Mouse (Mus musculus) neural tube, embryonic 13.5 days (tissue): ENCODE measurements around the gene Sgsm2. TPM values are rescaled to one million over a fixed set of nuclear protein-coding genes. Genes with fewer than 3 reads are reported as not detected.

Experiments
- ATAC-seq: fragments of 200-750 bp; cut with Nextera tagmentation; 2 replicates; pipeline ENCODE4 v1.8.0; 2017; ENCODE audit warnings: low read depth, mild to moderate bottlenecking, moderate TSS enrichment, moderate library complexity
- H3K27ac ChIP-seq: fragments of 300-500 bp; sonication (generic); replicated peaks from 2 replicates; pipeline ENCODE4 v1.5.1; 2015; ENCODE audit warnings: moderate library complexity, mild to moderate bottlenecking, inconsistent platforms
- H3K27me3 ChIP-seq: fragments of 300-500 bp; sonication (generic); 2 replicates; pipeline ENCODE4 v1.6.1; 2015; ENCODE audit warnings: mild to moderate bottlenecking, inconsistent platforms
- H3K36me3 ChIP-seq: fragments of 300-500 bp; sonication (generic); 2 replicates; pipeline ENCODE4 v1.6.1; 2015; ENCODE audit warnings: mild to moderate bottlenecking, inconsistent platforms
- H3K4me1 ChIP-seq: fragments of 300-500 bp; sonication (generic); replicated peaks from 2 replicates; pipeline ENCODE4 v1.6.1; 2015; ENCODE audit warnings: inconsistent platforms
- H3K4me2 ChIP-seq: fragments of 300-500 bp; sonication (generic); 2 replicates; pipeline ENCODE4 v1.6.1; 2015; ENCODE audit warnings: inconsistent platforms, mild to moderate bottlenecking, moderate library complexity
- H3K4me3 ChIP-seq: fragments of 300-500 bp; sonication (generic); 2 replicates; pipeline ENCODE4 v1.5.1; 2015; ENCODE audit warnings: mild to moderate bottlenecking, inconsistent platforms
- H3K9ac ChIP-seq: fragments of 300-500 bp; sonication (generic); 2 replicates; pipeline ENCODE4 v1.6.1; 2015; ENCODE audit warnings: moderate library complexity, mild to moderate bottlenecking, inconsistent platforms
- H3K9me3 ChIP-seq: fragments of 300-500 bp; sonication (generic); 2 replicates; pipeline ENCODE4 v1.6.1; 2016; ENCODE audit warnings: inconsistent platforms
- WGBS: fragments of 180-500 bp; shearing (Covaris S2); methylation state at CpG from one replicate; pipeline ENCODE4 v1.1.7; 2015; 5-methylcytosine and 5-hydroxymethylcytosine counted together
- polyA plus RNA-seq: library from polyadenylated mRNA; unstranded; fragments of >200 nt; fragmentation: Nextera tagmentation; extraction: Ambion mirVana; gene quantifications from 2 replicates; pipeline ENCODE4 v1.2.1, GENCODE M21; 2015

Sgsm2 gene
- polyA plus RNA-seq, 1 experiment from 2014 or later: 17.1 TPM

GRCm38 (mm10) chr11:74876801-74877200, 20.1 kb downstream of the Sgsm2 start:
- Histone ChIP-seq H3K27ac (peak overlapping the region; percentile 82), H3K4me2 (peak overlapping the region; percentile 32), H3K9ac (peak overlapping the region; percentile 39; the same call in 1 of the 2 replicates), H3K27me3 (no peaks in the 10 kb centered on the region), H3K4me1 (peaks cover 51% of the 10 kb centered on the region), H3K4me3 (0 out of 2 replicates have a peak overlapping the region, but pooled peaks have one; percentile 0), H3K36me3 (no peaks in the 10 kb centered on the region), H3K9me3 (no peaks in the 10 kb centered on the region)
- under 1% methylated on average over 9 of the region's 9 CpGs for WGBS
- ATAC-seq: peak; percentile 94

- peaks cover 63% of the 10 kb centered on the region for H3K4me1 ChIP-seq
- WGBS: 61% methylated on average over 3 of the region's 3 CpGs
These were observed 22.2 kb downstream of the Sgsm2 start for GRCm38 (mm10) chr11:74874630-74875029.

GRCm38 (mm10) chr11:74870991-74871622, 25.8 kb downstream of the Sgsm2 start:
- Histone ChIP-seq H3K9ac (peak overlapping the region; percentile 14; the same call in 1 of the 2 replicates), H3K9me3 (no peaks in the 10 kb centered on the region), H3K36me3 (peaks cover 24% of the 10 kb centered on the region), H3K27ac (peak overlapping the region; percentile 88), H3K4me2 (peak overlapping the region; percentile 26), H3K4me1 (peaks cover 55% of the 10 kb centered on the region), H3K4me3 (no peak overlapping the region), H3K27me3 (no peaks in the 10 kb centered on the region)
- 19% methylated on average over 12 of the region's 12 CpGs for WGBS
- ATAC-seq: peak; percentile 32

More at GRCm38 (mm10) chr11:74874630-74875029, 22.2 kb downstream of the Sgsm2 start:
- no peak overlapping the region for H3K4me2 ChIP-seq
- no peak overlapping the region for H3K4me3 ChIP-seq
- ATAC-seq: no peak
- no peaks in the 10 kb centered on the region for H3K9me3 ChIP-seq
- no peak overlapping the region for H3K9ac ChIP-seq
- no peaks in the 10 kb centered on the region for H3K27me3 ChIP-seq
- no peak overlapping the region for H3K27ac ChIP-seq
- H3K36me3 ChIP-seq: no peaks in the 10 kb centered on the region

GRCm38 (mm10) chr11:74870544-74870943, 26.3 kb downstream of the Sgsm2 start:
- Histone ChIP-seq H3K9ac (no peak overlapping the region), H3K36me3 (peaks cover 25% of the 10 kb centered on the region), H3K4me3 (no peak overlapping the region), H3K27ac (peak overlapping the region; percentile 88), H3K27me3 (no peaks in the 10 kb centered on the region), H3K4me1 (peaks cover 50% of the 10 kb centered on the region), H3K9me3 (no peaks in the 10 kb centered on the region), H3K4me2 (peak overlapping the region; percentile 26)
- WGBS: 70% methylated on average over 4 of the region's 4 CpGs
- ATAC-seq: no peak

GRCm38 (mm10) chr11:74869603-74870002, 27.3 kb downstream of the Sgsm2 start:
- H3K9ac ChIP-seq: no peak overlapping the region; the same call in 1 of the 2 replicates
- H3K4me1 ChIP-seq: peaks cover 42% of the 10 kb centered on the region
- H3K4me2 ChIP-seq: peak overlapping the region; percentile 26
- H3K27ac ChIP-seq: peak overlapping the region; percentile 88
- no peak overlapping the region for H3K4me3 ChIP-seq
- peak; percentile 49; the same call in 1 of the 2 replicates for ATAC-seq
- no peaks in the 10 kb centered on the region for H3K9me3 ChIP-seq
- no peaks in the 10 kb centered on the region for H3K27me3 ChIP-seq
- WGBS: 48% methylated on average over 6 of the region's 6 CpGs
- H3K36me3 ChIP-seq: peaks cover 35% of the 10 kb centered on the region

- peaks cover 43% of the 10 kb centered on the region for H3K36me3 ChIP-seq
These were observed 28.7 kb downstream of the Sgsm2 start for GRCm38 (mm10) chr11:74868046-74868760.

GRCm38 (mm10) chr11:74867181-74867580, 29.7 kb downstream of the Sgsm2 start:
- no peak for ATAC-seq
- Histone ChIP-seq H3K4me2 (no peak overlapping the region), H3K9me3 (no peaks in the 10 kb centered on the region), H3K4me3 (no peak overlapping the region), H3K9ac (no peak overlapping the region), H3K4me1 (peaks cover 36% of the 10 kb centered on the region), H3K36me3 (peaks cover 51% of the 10 kb centered on the region), H3K27me3 (no peaks in the 10 kb centered on the region), H3K27ac (no peak overlapping the region)
- WGBS: 92% methylated on average over 2 of the region's 2 CpGs

More at GRCm38 (mm10) chr11:74868046-74868760, 28.7 kb downstream of the Sgsm2 start:
- H3K4me3 ChIP-seq: no peak overlapping the region
- H3K9me3 ChIP-seq: no peaks in the 10 kb centered on the region
- no peak for ATAC-seq
- H3K9ac ChIP-seq: no peak overlapping the region
- 88% methylated on average over 13 of the region's 13 CpGs for WGBS
- no peaks in the 10 kb centered on the region for H3K27me3 ChIP-seq
- H3K4me1 ChIP-seq: peaks cover 37% of the 10 kb centered on the region
- no peak overlapping the region for H3K4me2 ChIP-seq
- peak overlapping the region; percentile 88; the same call in 1 of the 2 replicates for H3K27ac ChIP-seq

- Histone ChIP-seq H3K4me2 (no peak overlapping the region), H3K9me3 (no peaks in the 10 kb centered on the region), H3K27ac (no peak overlapping the region), H3K4me1 (peaks cover 30% of the 10 kb centered on the region), H3K4me3 (no peak overlapping the region), H3K27me3 (no peaks in the 10 kb centered on the region), H3K36me3 (peaks cover 51% of the 10 kb centered on the region), H3K9ac (no peak overlapping the region)
- ATAC-seq: no peak
- 87% methylated on average over 4 of the region's 4 CpGs for WGBS
These were observed 30.2 kb downstream of the Sgsm2 start for GRCm38 (mm10) chr11:74866640-74867039.

- ATAC-seq: no peak
- no peaks in the 10 kb centered on the region for H3K27me3 ChIP-seq
- no peak overlapping the region for H3K4me2 ChIP-seq
- no peak overlapping the region for H3K4me3 ChIP-seq
- no peak overlapping the region for H3K27ac ChIP-seq
- no peak overlapping the region for H3K9ac ChIP-seq
- WGBS: 83% methylated on average over 9 of the region's 9 CpGs
- H3K4me1 ChIP-seq: peaks cover 16% of the 10 kb centered on the region
- H3K9me3 ChIP-seq: no peaks in the 10 kb centered on the region
- peaks cover 59% of the 10 kb centered on the region for H3K36me3 ChIP-seq
These were observed 31.6 kb downstream of the Sgsm2 start for GRCm38 (mm10) chr11:74865252-74865651.

GRCm38 (mm10) chr11:74864421-74864820, 32.4 kb downstream of the Sgsm2 start:
- Histone ChIP-seq H3K4me1 (peaks cover 8% of the 10 kb centered on the region), H3K9ac (no peak overlapping the region), H3K36me3 (peaks cover 66% of the 10 kb centered on the region), H3K27me3 (no peaks in the 10 kb centered on the region), H3K9me3 (no peaks in the 10 kb centered on the region), H3K4me3 (no peak overlapping the region), H3K4me2 (no peak overlapping the region), H3K27ac (no peak overlapping the region)
- no peak for ATAC-seq
- 88% methylated on average over 9 of the region's 9 CpGs for WGBS

- Histone ChIP-seq H3K4me3 (no peak overlapping the region), H3K4me1 (no peaks in the 10 kb centered on the region; the same call in 1 of the 2 replicates), H3K36me3 (peaks cover 74% of the 10 kb centered on the region), H3K9ac (no peak overlapping the region), H3K27me3 (no peaks in the 10 kb centered on the region), H3K4me2 (no peak overlapping the region), H3K27ac (no peak overlapping the region), H3K9me3 (no peaks in the 10 kb centered on the region)
- no peak for ATAC-seq
- 20% methylated on average over 11 of the region's 11 CpGs for WGBS
These were observed 33.4 kb downstream of the Sgsm2 start for GRCm38 (mm10) chr11:74863471-74863870.

GRCm38 (mm10) chr11:74862129-74862528, 34.7 kb downstream of the Sgsm2 start:
- Histone ChIP-seq H3K9me3 (no peaks in the 10 kb centered on the region), H3K27ac (no peak overlapping the region), H3K4me3 (no peak overlapping the region), H3K27me3 (no peaks in the 10 kb centered on the region), H3K36me3 (peaks cover 73% of the 10 kb centered on the region), H3K9ac (no peak overlapping the region), H3K4me1 (no peaks in the 10 kb centered on the region), H3K4me2 (no peak overlapping the region)
- 88% methylated on average over 5 of the region's 5 CpGs for WGBS
- no peak for ATAC-seq
